Mouse (Mus musculus) neural tube, embryonic 15.5 days (tissue): ENCODE measurements around the gene Dytn. TPM values are rescaled to one million over a fixed set of nuclear protein-coding genes. Genes with fewer than 3 reads are reported as not detected.
"Not testable (repeated sequence)": the region's sequence is repeated elsewhere in the genome, so short reads cannot be mapped to it uniquely, and the experiment has no call there.

Experiments
- ATAC-seq: fragments of 200-750 bp; cut with Nextera tagmentation; 2 replicates; pipeline ENCODE4 v1.8.0; 2017; ENCODE audit warnings: mild to moderate bottlenecking, moderate TSS enrichment, moderate library complexity; ENCODE audit not compliant: low FRiP score
- H3K27ac ChIP-seq: fragments of 300-500 bp; sonication (generic); replicated peaks from 2 replicates; pipeline ENCODE4 v1.5.1; 2015; ENCODE audit warnings: mild to moderate bottlenecking, inconsistent platforms
- H3K27me3 ChIP-seq: fragments of 300-500 bp; sonication (generic); replicated peaks from 2 replicates; pipeline ENCODE4 v1.6.1; 2015; ENCODE audit warnings: inconsistent platforms
- H3K36me3 ChIP-seq: fragments of 300-500 bp; sonication (generic); 2 replicates; pipeline ENCODE4 v1.6.1; 2015; ENCODE audit warnings: inconsistent platforms
- H3K4me1 ChIP-seq: fragments of 300-500 bp; sonication (generic); 2 replicates; pipeline ENCODE4 v1.6.1; 2015; ENCODE audit warnings: inconsistent platforms
- H3K4me2 ChIP-seq: fragments of 300-500 bp; sonication (generic); 2 replicates; pipeline ENCODE4 v1.6.1; 2015; ENCODE audit warnings: inconsistent platforms, mild to moderate bottlenecking, moderate library complexity
- H3K4me3 ChIP-seq: fragments of 300-500 bp; sonication (generic); replicated peaks from 2 replicates; pipeline ENCODE4 v1.5.1; 2015; ENCODE audit warnings: mild to moderate bottlenecking, inconsistent platforms
- H3K9ac ChIP-seq: fragments of 300-500 bp; sonication (generic); replicated peaks from 2 replicates; pipeline ENCODE4 v1.6.1; 2015; ENCODE audit warnings: mild to moderate bottlenecking, inconsistent platforms
- H3K9me3 ChIP-seq: fragments of 300-500 bp; sonication (generic); replicated peaks from 2 replicates; pipeline ENCODE4 v1.6.1; 2016; ENCODE audit warnings: inconsistent platforms
- WGBS: fragments of 180-500 bp; shearing (Covaris S2); methylation state at CpG from one replicate; pipeline ENCODE4 v1.1.7; 2015; ENCODE audit warnings: mixed read lengths; 5-methylcytosine and 5-hydroxymethylcytosine counted together
- polyA plus RNA-seq: library from polyadenylated mRNA; unstranded; fragments of >200 nt; fragmentation: Nextera tagmentation; extraction: Ambion mirVana; gene quantifications from 2 replicates; pipeline ENCODE4 v1.2.1, GENCODE M21; 2015

The Dytn gene
- polyA plus RNA-seq, 1 experiment from 2014 or later = 0.37 TPM

DNA sequence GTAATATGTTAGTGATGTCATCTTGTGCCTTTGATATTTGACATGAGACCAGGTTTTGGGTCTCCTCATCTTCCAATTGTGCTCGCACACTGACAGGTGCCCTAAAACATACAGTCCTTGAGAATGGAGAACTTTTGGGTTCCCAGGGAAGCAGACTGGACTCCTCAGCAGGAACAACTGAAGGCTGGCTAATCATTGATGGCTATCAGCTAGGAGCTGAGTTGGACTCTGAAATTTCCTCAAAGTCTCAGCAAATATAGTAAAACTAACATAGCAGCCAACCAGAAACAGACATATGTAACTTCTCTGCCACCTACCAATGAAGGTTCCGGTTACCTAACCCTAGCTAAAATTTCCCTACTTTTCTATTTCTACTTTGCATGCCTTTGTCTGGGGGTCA is 20.6 kb downstream of the Dytn start:
- 99% methylated on average over 2 of the region's 2 CpGs for WGBS
- ATAC-seq = no peak
- Histone ChIP-seq H3K27ac (no peak overlapping the region), H3K4me3 (no peak overlapping the region), H3K9ac (no peak overlapping the region), H3K36me3 (no peaks in the 10 kb centered on the region), H3K27me3 (peaks cover 8% of the 10 kb centered on the region; the same call in 1 of the 2 replicates), H3K9me3 (no peaks in the 10 kb centered on the region), H3K4me1 (peaks cover 19% of the 10 kb centered on the region), H3K4me2 (no peak overlapping the region)

DNA sequence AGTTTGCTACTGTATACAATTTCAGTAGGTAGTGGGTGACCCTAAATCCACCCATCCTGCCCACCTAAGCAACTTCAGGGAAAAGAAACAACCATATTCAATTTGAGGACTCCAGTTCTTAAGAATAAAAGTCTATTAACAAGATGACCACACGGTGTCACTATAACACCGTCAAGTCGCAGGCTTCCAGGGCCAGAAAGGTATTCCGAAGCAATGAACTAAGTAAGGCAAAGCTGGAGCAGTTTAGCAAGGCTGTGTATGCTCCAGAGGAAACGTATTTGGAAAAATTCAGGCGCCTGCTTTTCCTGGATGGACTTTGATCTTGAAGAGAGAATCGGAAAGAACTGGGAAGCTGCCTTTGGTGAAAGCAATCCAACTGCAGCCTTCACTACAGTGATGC is 27.1 kb downstream of the Dytn start:
- no peak for ATAC-seq
- no peak overlapping the region for H3K4me2 ChIP-seq
- H3K4me1 ChIP-seq = no peaks in the 10 kb centered on the region
- WGBS = 3% methylated on average over 7 of the region's 7 CpGs
- H3K27ac ChIP-seq = no peak overlapping the region
- H3K9me3 ChIP-seq = no peaks in the 10 kb centered on the region
- H3K4me3 ChIP-seq = no peak overlapping the region
- H3K27me3 ChIP-seq = peaks cover 6% of the 10 kb centered on the region; the same call in 1 of the 2 replicates
- no peak overlapping the region for H3K9ac ChIP-seq
- no peaks in the 10 kb centered on the region for H3K36me3 ChIP-seq

DNA sequence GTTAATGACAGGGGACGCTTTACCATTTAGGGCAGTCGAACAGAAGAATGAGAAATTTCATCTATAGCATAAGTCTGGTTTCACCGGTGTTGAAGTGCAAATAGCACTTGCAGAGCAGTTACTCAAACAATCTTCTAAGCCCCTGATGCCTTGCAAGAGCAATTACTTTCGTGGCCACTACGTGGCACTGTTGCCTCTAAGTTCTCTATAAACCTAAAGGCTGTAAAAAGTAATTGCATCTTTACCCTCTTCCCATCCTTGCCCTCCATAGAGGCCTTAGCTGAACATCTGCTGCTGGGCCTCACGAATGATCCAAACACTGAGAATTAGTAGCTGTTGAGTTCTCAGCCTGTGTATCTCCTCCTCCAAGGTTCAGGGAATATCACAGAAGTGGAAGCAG is 28.7 kb downstream of the Dytn start:
- Histone ChIP-seq H3K4me1 (no peaks in the 10 kb centered on the region), H3K4me2 (no peak overlapping the region), H3K27ac (no peak overlapping the region), H3K36me3 (no peaks in the 10 kb centered on the region), H3K9me3 (no peaks in the 10 kb centered on the region), H3K9ac (no peak overlapping the region), H3K27me3 (peaks cover 4% of the 10 kb centered on the region; the same call in 1 of the 2 replicates), H3K4me3 (no peak overlapping the region)
- ATAC-seq = peak; percentile 63
- WGBS = 16% methylated on average over 6 of the region's 6 CpGs

DNA sequence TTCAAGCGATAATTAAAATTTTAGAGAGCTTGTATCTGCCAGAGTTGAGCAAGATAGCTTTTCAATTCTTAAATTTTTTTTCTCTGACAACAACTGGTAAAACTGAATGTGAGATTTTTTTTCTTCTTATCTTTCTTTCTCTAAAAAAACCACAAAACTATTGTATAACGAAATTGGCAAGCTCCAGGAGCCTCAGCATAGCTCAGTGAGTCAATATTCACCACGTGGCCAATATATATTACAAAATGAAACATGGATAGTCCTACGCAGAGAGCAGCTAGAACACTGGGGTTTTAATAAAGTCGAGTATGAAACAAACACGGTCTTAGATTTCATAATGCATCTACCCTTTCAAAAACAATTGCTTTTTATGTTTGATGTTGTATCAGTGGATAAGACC is 46.8 kb downstream of the Dytn start:
- no peak for ATAC-seq
- Histone ChIP-seq H3K9ac (no peak overlapping the region), H3K27ac (no peak overlapping the region), H3K4me2 (no peak overlapping the region), H3K36me3 (no peaks in the 10 kb centered on the region), H3K4me3 (no peak overlapping the region), H3K9me3 (0 out of 2 replicates have a peak, but pooled peaks cover 3% of the 10 kb centered on the region), H3K4me1 (no peaks in the 10 kb centered on the region), H3K27me3 (no peaks in the 10 kb centered on the region)
- WGBS = 79% methylated on average over 6 of the region's 6 CpGs

DNA sequence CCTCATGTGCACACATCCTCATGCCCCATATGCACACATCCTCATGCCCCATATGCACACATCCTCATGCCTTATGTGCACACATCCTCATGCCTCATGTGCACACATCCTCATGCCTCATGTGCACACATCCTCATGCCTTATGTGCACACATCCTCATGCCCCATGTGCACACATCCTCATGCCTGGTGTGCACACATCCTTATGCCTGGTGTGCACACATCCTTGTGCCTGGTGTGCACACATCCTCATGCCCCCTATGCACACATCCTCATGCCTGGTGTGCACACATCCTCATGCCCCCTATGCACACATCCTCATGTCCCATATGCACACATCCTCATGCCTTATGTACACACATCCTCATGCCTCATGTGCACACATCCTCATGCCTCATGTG is 56.3 kb downstream of the Dytn start:
- H3K4me2 ChIP-seq, H3K27ac ChIP-seq, H3K4me3 ChIP-seq, ATAC-seq, H3K9ac ChIP-seq, H3K4me1 ChIP-seq, H3K27me3 ChIP-seq, H3K36me3 ChIP-seq, H3K9me3 ChIP-seq: not testable (repeated sequence)

DNA sequence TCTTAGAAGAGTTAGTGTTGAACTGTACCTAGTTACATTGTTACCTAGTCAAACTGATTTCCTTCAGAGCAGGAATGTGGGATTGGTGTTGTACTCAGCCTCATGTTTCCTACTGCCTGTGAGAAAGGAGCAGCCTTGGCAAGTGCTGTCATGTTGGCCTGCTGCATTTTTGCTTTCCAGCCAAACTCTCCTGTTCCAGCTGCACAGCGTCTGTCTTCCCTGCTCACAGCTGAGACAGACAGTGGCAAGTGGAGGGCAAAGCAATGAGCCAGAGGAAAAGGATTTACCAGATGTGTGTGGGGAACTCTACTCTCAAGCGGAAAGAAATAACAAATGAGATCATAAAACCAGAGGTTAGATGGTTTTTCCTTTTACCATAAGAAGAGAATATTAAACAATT is 58.5 kb downstream of the Dytn start:
- Histone ChIP-seq H3K27ac (no peak overlapping the region), H3K4me3 (no peak overlapping the region), H3K4me2 (no peak overlapping the region), H3K36me3 (no peaks in the 10 kb centered on the region), H3K9me3 (no peaks in the 10 kb centered on the region), H3K27me3 (no peaks in the 10 kb centered on the region), H3K4me1 (no peaks in the 10 kb centered on the region), H3K9ac (no peak overlapping the region)
- no peak; the same call in 1 of the 2 replicates for ATAC-seq
- 47% methylated on average over 2 of the region's 2 CpGs for WGBS

- H3K9ac ChIP-seq = no peak within 1 kb of the TSS
- no peaks in the 10 kb centered on the region; the same call in 1 of the 2 replicates for H3K27me3 ChIP-seq
- no peak within 1 kb of the TSS for H3K4me3 ChIP-seq
- no peak within 1 kb of the TSS for H3K4me2 ChIP-seq
- 84% methylated on average over 3 of the region's 3 CpGs for WGBS
- ATAC-seq = no peak
- no peaks in the 10 kb centered on the region for H3K36me3 ChIP-seq
- no peaks in the 10 kb centered on the region for H3K9me3 ChIP-seq
- H3K27ac ChIP-seq = no peak within 1 kb of the TSS
- H3K4me1 ChIP-seq = peaks cover 6% of the 10 kb centered on the region
Measured at GRCm38 (mm10) chr1:63615668-63616067, 71.1 kb downstream of the Dytn start, which contains the start of gene Gm39653. Gene Gm39653 (plus strand): TSS chr1:63615968.

DNA sequence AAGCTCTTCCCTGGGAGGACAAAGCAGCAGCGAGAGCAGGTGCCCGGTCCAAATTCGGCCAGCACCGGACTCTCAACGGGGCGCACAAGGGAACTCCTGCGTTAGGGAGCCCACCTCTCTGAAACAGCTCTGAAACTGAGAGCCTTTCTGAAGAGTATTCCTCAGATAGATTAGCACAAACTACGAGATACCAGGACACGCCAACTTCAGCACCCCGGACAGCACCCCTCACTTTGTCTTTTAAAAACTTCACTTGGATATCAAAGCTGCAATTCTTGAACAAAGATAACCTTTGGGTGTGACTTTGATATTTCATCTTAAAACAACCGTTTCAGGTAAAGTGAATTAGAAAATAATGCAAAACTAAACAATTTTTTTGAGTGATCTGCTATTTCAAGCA is 72.1 kb downstream of the Dytn start:
- Histone ChIP-seq H3K4me3 (peak overlapping the region; percentile 9; the same call in 1 of the 2 replicates), H3K9me3 (no peaks in the 10 kb centered on the region), H3K27me3 (no peaks in the 10 kb centered on the region; the same call in 1 of the 2 replicates), H3K27ac (no peak overlapping the region), H3K9ac (no peak overlapping the region), H3K36me3 (no peaks in the 10 kb centered on the region), H3K4me1 (peaks cover 6% of the 10 kb centered on the region), H3K4me2 (peak overlapping the region; percentile 52)
- WGBS = 3% methylated on average over 11 of the region's 11 CpGs
- ATAC-seq = no peak

- H3K27me3 ChIP-seq = no peaks in the 10 kb centered on the region; the same call in 1 of the 2 replicates
- H3K9me3 ChIP-seq = no peaks in the 10 kb centered on the region
- ATAC-seq = no peak
- WGBS = 91% methylated on average over 4 of the region's 4 CpGs
- H3K9ac ChIP-seq = no peak overlapping the region
- H3K4me1 ChIP-seq = peaks cover 6% of the 10 kb centered on the region
- no peak overlapping the region for H3K4me2 ChIP-seq
- no peak overlapping the region for H3K4me3 ChIP-seq
- no peaks in the 10 kb centered on the region for H3K36me3 ChIP-seq
- H3K27ac ChIP-seq = no peak overlapping the region
Measured at GRCm38 (mm10) chr1:63609613-63610012, 77.1 kb downstream of the Dytn start.

GRCm38 (mm10) chr1:63603870-63604500 is 82.7 kb downstream of the Dytn start:
- Histone ChIP-seq H3K27ac (no peak overlapping the region), H3K36me3 (no peaks in the 10 kb centered on the region), H3K9ac (no peak overlapping the region), H3K9me3 (no peaks in the 10 kb centered on the region), H3K4me3 (no peak overlapping the region), H3K27me3 (no peaks in the 10 kb centered on the region), H3K4me2 (no peak overlapping the region), H3K4me1 (no peaks in the 10 kb centered on the region)
- ATAC-seq = no peak
- WGBS = 41% methylated on average over 3 of the region's 3 CpGs

DNA sequence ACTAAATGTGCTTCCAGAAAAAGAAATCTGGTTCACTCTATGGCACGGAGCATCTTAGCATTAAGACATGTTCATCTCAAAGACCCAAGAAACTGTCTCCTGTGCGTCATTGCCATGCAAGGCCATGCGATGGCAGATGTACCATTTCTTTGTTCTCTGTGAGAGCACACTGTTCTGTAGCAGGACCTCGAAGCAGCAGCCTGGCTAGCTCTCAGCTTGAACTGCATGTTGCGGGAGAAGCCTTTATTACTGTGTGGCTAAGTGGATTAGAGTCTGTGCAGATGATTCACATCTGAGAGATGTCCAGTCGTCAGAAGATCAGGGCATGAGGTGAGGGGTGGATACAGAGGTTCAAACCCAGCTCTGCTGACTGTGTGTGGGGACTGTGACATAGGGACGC is 99.9 kb downstream of the Dytn start:
- H3K36me3 ChIP-seq = no peaks in the 10 kb centered on the region
- no peak for ATAC-seq
- no peaks in the 10 kb centered on the region for H3K4me1 ChIP-seq
- H3K27ac ChIP-seq = no peak overlapping the region
- 63% methylated on average over 7 of the region's 7 CpGs for WGBS
- no peak overlapping the region for H3K4me2 ChIP-seq
- H3K4me3 ChIP-seq = no peak overlapping the region
- no peaks in the 10 kb centered on the region for H3K27me3 ChIP-seq
- H3K9me3 ChIP-seq = no peaks in the 10 kb centered on the region
- H3K9ac ChIP-seq = no peak overlapping the region

DNA sequence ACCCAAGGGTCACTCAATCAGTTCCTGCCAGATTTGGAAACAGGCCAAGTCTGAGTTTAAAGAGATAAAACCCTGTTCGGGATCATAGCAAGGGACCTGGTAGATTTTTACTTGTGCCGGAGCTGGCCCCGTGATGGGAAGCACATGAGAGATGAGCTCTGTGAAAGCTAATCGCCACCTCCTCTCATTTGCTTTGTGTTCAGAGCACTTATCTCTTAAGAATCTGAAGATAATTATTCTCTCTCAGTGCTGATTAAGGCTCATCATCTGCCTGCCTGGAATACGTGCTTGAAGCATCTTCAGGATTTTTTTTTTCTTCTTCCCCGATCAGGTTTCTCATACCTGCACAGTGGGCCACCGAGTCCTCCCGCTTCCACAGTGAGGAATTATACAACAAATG is 107.6 kb downstream of the Dytn start:
- Histone ChIP-seq H3K36me3 (no peaks in the 10 kb centered on the region), H3K9me3 (no peaks in the 10 kb centered on the region), H3K4me3 (no peak overlapping the region), H3K27me3 (no peaks in the 10 kb centered on the region), H3K9ac (no peak overlapping the region), H3K4me1 (peaks cover 2% of the 10 kb centered on the region), H3K4me2 (no peak overlapping the region), H3K27ac (no peak overlapping the region)
- ATAC-seq = no peak
- WGBS = 70% methylated on average over 8 of the region's 8 CpGs
